Mouse (Mus musculus): ENCODE results near the gene Itpr2. TPM values are rescaled to one million over a fixed set of nuclear protein-coding genes. Genes with fewer than 3 reads are reported as not detected.

The Itpr2 gene
- polyA plus RNA-seq, 1 experiment from 2014 or later: 19.4 TPM

DNA sequence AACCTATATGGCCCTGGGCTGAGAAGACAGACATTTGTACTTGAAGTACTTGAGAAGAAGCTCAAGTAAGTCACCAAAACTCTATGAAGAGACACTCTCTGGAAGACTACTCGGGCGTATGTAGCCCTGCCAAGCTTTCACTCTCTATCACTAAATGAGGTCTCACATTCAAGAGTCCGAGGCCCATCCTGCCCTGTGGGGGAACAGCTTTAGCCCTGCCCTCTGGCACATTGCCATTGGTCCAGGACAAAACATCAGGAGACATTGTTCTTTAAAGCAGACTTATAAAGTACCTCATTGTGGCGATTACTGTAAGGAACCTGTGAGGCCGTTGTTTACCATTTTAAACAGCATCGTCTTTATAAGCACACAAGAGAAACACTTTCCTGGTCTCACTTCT, 77.7 kb downstream of the Itpr2 start:
- Histone ChIP-seq H3K4me3 (no peak overlapping the region), H3K9me3 (no peaks in the 10 kb centered on the region)

DNA sequence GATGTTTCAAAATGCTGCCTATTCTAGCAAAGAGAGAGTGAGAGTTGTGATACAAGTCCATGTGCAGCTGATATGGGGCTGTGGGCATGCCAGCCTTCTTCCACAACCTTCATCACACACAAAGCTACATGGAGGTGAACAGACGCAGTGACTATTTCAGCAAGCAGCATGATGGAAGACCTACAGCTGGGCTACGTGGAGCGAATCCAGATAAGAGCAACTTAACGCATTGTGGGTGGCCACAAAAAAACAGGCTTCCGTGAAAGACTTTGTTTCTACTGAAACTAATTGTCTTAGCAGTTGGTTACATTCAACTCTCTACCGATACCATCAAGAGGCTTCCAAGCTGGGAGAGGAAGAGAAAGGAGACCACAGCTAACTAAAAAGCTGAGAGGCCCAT, 81.3 kb downstream of the Itpr2 start:
- WGBS: 31% methylated on average over 6 of the region's 6 CpGs
- Histone ChIP-seq H3K36me3 (peaks cover 12% of the 10 kb centered on the region; the same call in 1 of the 2 replicates), H3K9me3 (no peaks in the 10 kb centered on the region), H3K4me1 (peaks cover 19% of the 10 kb centered on the region), H3K27me3 (ENCODE audit: insufficient read depth, poor library complexity, severe bottlenecking) (no peaks in the 10 kb centered on the region), H3K4me3 (no peak overlapping the region), H3K27ac (no peak overlapping the region)
- DNase-seq (ENCODE audit: low spot score): no peak

More for the DNA sequence above, 77.7 kb downstream of the Itpr2 start:
- WGBS: 77% methylated on average over 6 of the region's 6 CpGs
- Histone ChIP-seq H3K4me1 (peaks cover 17% of the 10 kb centered on the region), H3K36me3 (peaks cover 4% of the 10 kb centered on the region; the same call in 1 of the 2 replicates), H3K27ac (no peak overlapping the region), H3K27me3 (ENCODE audit: insufficient read depth, poor library complexity, severe bottlenecking) (no peaks in the 10 kb centered on the region)
- no peak for DNase-seq (ENCODE audit: low spot score)

DNA sequence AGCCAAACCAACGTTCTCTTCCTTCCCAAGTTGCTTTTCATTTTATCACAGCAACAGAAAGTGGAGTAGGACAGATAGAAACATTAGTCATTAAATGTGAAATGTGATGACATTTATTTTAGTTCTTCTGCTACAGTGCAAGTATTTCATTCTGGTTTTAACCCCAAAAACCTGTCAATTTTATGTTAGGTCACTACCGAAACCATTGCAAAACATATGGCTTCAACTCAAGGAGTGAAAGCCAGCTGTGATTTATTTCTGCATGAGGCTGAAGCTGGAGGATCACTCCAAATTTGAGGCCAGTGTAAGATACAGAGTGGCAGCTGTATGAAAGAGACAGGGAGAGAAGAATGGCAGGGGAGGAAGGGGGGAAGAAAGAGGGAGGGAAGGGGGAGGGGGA, 85.6 kb downstream of the Itpr2 start:
- no peak for DNase-seq (ENCODE audit: low spot score)
- no peaks in the 10 kb centered on the region for H3K27me3 ChIP-seq (ENCODE audit: insufficient read depth, poor library complexity, severe bottlenecking)
- no peak overlapping the region for H3K27ac ChIP-seq
- peaks cover 33% of the 10 kb centered on the region for H3K4me1 ChIP-seq
- no peaks in the 10 kb centered on the region for H3K9me3 ChIP-seq
- peaks cover 17% of the 10 kb centered on the region; the same call in 1 of the 2 replicates for H3K36me3 ChIP-seq
- 84% methylated on average over 2 of the region's 2 CpGs for WGBS
- H3K4me3 ChIP-seq: no peak overlapping the region

DNA sequence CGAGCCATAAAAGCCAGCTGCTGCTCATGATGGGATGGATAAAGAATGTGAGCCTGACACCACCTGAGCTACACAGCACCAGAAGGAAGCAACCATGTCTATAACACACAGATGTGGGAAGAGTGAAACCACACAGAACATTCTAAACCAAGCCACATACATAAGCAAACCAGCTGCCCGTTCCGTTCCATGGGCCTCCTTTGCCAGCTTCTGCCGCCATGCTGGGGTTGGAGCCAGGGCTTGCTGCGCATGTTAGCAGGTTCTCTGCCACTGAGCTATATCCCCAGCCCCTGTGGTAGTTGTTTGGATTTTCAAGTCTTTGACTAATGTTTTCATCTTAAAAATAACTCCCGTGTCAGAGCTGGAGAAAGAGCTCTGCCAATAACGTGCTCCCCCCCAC, 87.9 kb downstream of the Itpr2 start:
- 66% methylated on average over 7 of the region's 7 CpGs for WGBS

DNA sequence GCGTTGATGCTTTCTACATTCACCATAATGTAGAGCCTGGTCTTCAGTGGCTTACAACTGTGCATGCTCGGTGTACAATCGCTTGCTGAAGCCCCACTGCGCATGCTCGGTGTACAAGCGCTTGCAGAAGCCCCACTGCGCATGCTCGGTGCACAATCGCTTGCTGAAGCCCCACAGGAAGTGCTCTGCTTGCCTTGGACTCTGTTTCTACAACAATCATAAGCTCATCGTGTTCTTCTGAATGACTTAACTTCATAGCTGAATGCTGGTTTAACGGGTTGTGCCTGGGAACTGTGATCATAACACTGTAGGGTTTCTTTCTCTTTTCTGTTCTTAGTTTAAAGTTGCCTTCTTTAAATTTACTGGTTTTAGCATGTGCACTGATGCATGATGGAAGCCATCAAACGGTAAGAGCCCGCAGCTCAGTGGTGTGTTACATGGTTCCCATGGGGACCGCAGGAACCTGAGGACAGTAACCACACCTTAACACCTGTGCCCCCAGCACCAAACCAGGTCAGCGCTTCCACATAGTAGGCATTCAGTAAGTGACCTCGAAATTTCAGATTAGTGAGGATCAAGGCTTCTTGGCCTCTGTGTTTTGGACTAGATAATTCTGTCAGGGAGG, 90.5 kb downstream of the Itpr2 start:
- H3K9me3 ChIP-seq: no peaks in the 10 kb centered on the region
- H3K4me3 ChIP-seq: no peak overlapping the region
- WGBS: 86% methylated on average over 16 of the region's 16 CpGs
- no peaks in the 10 kb centered on the region for H3K27me3 ChIP-seq (ENCODE audit: insufficient read depth, poor library complexity, severe bottlenecking)
- H3K36me3 ChIP-seq: peaks cover 14% of the 10 kb centered on the region; the same call in 1 of the 2 replicates
- H3K4me1 ChIP-seq: peaks cover 21% of the 10 kb centered on the region
- H3K27ac ChIP-seq: no peak overlapping the region
- no peak for DNase-seq (ENCODE audit: low spot score)

More for the DNA sequence above, 87.9 kb downstream of the Itpr2 start:
- Histone ChIP-seq H3K27me3 (ENCODE audit: insufficient read depth, poor library complexity, severe bottlenecking) (no peaks in the 10 kb centered on the region), H3K36me3 (peaks cover 17% of the 10 kb centered on the region; the same call in 1 of the 2 replicates), H3K27ac (peak overlapping the region; percentile 36; the same call in 1 of the 2 replicates), H3K9me3 (no peaks in the 10 kb centered on the region), H3K4me3 (no peak overlapping the region), H3K4me1 (peaks cover 23% of the 10 kb centered on the region)
- DNase-seq (ENCODE audit: low spot score): no peak

DNA sequence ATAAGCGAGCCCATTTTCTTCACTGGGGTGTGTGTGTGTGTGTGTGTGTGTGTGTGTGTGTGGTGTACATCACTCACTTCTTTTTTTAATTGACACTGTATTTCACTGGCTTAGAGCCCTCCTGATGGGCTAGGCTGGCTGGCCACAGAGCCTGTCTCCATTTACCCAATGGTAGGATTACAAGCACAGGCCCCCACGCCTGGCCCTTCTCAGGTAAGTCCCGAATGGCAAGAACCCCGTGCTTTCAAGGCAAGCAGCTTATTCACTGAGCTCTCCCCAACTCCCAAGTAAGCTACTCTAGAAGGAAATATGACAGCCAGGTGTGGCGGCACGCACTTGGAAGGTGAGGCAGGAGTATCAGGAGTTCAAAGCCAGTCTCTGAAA, 91.6 kb downstream of the Itpr2 start:
- no peak overlapping the region for H3K27ac ChIP-seq
- peaks cover 6% of the 10 kb centered on the region; the same call in 1 of the 2 replicates for H3K36me3 ChIP-seq
- WGBS: 70% methylated on average over 6 of the region's 6 CpGs

DNA sequence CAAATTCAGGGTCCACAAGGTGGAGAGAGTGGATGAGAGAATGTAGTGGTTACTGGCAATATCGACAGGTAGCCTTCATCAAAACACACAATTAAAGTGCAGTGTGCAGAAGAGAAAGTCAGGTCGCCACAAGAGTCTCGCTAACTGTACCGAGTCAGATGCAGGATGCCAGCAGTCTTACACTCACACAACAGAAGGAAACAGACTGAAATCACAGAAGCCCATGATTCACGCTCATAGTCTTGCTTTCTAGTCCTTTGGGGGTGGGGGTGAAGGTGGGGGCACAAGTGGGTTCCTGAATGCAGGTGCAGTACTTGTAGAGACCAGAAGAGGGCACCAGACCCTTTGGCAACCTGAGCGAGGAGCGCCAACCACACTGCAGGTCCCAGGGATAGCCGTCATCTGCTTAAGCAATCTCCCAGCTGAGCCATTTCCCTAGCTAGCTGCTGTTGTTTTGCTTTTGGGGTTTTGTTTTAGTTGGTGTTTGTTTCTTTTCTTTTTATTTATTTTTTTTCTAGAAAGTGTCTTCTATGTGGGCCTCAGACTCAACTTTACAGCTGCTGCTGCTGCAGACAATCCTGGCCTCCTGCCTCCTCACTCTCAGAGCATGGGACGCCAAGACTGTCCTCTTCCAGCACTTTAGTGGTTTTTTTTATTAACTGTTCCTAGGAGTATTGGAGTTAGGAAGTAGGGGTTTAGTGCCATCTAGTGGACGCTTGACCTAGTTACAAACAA, 92.2 kb downstream of the Itpr2 start:
- 24% methylated on average over 10 of the region's 10 CpGs for WGBS
- peaks cover 2% of the 10 kb centered on the region; the same call in 1 of the 2 replicates for H3K36me3 ChIP-seq
- no peaks in the 10 kb centered on the region for H3K27me3 ChIP-seq (ENCODE audit: insufficient read depth, poor library complexity, severe bottlenecking)
- peaks cover 21% of the 10 kb centered on the region for H3K4me1 ChIP-seq
- peak overlapping the region; percentile 31 for H3K4me3 ChIP-seq
- H3K27ac ChIP-seq: peak overlapping the region; percentile 44; the same call in 1 of the 2 replicates
- H3K9me3 ChIP-seq: no peaks in the 10 kb centered on the region
- peak; percentile 90 for DNase-seq (ENCODE audit: low spot score)

More for the DNA sequence above, 91.6 kb downstream of the Itpr2 start:
- Histone ChIP-seq H3K27me3 (ENCODE audit: insufficient read depth, poor library complexity, severe bottlenecking) (no peaks in the 10 kb centered on the region), H3K4me3 (no peak overlapping the region), H3K4me1 (peaks cover 21% of the 10 kb centered on the region), H3K9me3 (no peaks in the 10 kb centered on the region)
- DNase-seq (ENCODE audit: low spot score): no peak

DNA sequence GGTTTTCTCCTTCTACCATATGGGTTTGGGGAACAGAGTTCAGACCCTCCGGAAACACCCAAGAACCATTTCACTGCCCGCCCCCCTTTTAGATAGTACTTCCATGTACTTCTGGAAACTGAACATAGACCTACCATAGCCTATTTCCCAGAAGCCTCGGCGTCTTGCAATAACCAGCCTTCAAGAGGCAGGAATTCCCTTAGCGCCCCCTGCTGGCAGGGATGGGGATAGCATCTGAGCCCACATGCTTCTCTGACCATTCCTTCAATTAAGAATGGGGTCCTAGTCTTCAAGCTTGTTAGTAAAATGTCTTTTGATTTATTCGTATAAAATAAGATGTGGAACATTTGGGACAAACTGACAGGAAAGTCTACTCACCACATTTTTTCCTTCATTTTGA, 96.6 kb downstream of the Itpr2 start:
- peaks cover 23% of the 10 kb centered on the region for H3K4me1 ChIP-seq
- peak; percentile 87 for DNase-seq (ENCODE audit: low spot score)
- no peaks in the 10 kb centered on the region for H3K9me3 ChIP-seq
- H3K4me3 ChIP-seq: no peak overlapping the region
- peaks cover 10% of the 10 kb centered on the region; the same call in 1 of the 2 replicates for H3K27me3 ChIP-seq (ENCODE audit: insufficient read depth, poor library complexity, severe bottlenecking)
- no peak overlapping the region for H3K27ac ChIP-seq
- WGBS: 49% methylated on average over 6 of the region's 6 CpGs
- 0 out of 2 replicates have a peak, but pooled peaks cover 10% of the 10 kb centered on the region for H3K36me3 ChIP-seq

DNA sequence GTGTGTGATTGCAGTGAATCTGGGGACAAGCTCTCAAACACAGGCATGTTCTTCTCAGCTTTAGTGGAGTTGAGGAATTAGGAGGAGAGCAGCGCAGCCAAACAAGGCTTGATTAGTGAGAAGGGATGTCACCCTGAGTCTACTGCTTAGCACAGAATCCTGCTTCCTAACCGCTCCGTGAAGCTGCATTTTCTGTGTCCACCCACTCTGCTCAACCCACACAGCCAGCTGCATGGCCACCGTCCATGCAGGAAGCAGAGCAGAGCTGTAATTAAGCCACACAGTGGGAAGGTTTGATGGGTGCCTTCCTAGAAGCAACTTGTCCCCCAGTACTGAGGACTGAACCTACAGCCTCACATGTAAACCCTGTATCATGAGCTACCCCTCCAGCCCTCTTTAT, 97.1 kb downstream of the Itpr2 start:
- Histone ChIP-seq H3K36me3 (0 out of 2 replicates have a peak, but pooled peaks cover 10% of the 10 kb centered on the region), H3K27me3 (ENCODE audit: insufficient read depth, poor library complexity, severe bottlenecking) (peaks cover 10% of the 10 kb centered on the region; the same call in 1 of the 2 replicates), H3K4me1 (peaks cover 18% of the 10 kb centered on the region), H3K27ac (no peak overlapping the region), H3K9me3 (no peaks in the 10 kb centered on the region), H3K4me3 (no peak overlapping the region)
- 87% methylated on average over 4 of the region's 4 CpGs for WGBS
- DNase-seq (ENCODE audit: low spot score): no peak

DNA sequence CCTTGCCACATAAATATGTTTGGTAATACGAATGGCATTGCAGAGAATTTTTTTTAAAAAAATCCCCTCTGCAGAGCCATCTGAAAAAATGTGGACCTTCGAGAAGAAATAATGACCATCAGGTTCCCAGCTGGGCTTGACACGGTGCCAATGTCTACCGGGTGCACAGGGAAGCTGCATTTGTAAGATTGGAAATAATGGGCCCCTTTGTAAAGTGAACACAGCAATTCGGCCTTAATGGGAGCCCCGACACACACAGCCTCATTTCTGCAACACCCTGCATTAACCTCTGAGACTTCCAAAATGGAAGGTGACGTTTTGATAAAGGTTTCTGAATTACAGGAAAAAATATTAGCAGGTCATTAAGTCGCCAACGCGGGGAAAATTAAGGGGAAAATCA, 97.9 kb downstream of the Itpr2 start:
- DNase-seq (ENCODE audit: low spot score): no peak
- H3K36me3 ChIP-seq: 0 out of 2 replicates have a peak, but pooled peaks cover 10% of the 10 kb centered on the region
- H3K27me3 ChIP-seq (ENCODE audit: insufficient read depth, poor library complexity, severe bottlenecking): peaks cover 10% of the 10 kb centered on the region; the same call in 1 of the 2 replicates
- no peak overlapping the region for H3K27ac ChIP-seq
- no peaks in the 10 kb centered on the region for H3K9me3 ChIP-seq
- peaks cover 18% of the 10 kb centered on the region for H3K4me1 ChIP-seq
- H3K4me3 ChIP-seq: no peak overlapping the region
- WGBS: 82% methylated on average over 10 of the region's 10 CpGs

DNA sequence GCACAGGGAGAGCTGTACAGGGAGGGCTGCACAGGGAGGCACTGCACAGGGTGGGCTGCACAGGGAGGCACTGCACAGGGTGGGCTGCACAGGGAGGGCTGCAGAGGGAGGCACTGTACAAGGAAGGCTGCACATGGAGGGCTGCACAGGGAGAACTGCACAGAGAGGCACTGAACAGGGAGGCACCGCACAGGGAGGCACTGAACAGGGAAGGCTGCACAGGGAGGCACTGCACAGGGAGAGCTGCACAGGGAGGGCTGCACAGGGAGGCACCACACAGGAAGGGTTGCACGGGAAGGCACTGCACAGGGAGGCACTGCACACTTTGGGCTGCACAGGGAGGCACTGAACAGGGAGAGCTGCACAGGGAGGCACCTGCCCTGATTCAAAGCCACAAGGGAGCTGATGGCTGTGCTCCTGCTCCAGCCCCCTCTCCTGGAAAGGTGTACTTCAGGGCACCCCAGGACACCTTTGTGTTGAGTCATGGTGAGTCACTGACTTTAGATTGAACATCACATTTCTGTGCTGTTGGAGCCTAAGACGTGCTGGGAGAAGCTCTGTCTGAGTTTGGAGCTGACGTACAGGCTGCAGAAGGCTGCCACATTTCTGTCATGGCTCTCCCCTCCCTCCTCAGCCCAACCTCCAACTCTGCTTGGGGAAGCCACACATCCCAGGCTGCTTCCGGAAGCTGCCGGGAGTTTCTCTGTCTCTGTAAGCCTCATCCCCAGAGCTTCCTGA, 98.9 kb downstream of the Itpr2 start:
- WGBS: 48% methylated on average over 6 of the region's 6 CpGs
- no peak overlapping the region for H3K27ac ChIP-seq

DNA sequence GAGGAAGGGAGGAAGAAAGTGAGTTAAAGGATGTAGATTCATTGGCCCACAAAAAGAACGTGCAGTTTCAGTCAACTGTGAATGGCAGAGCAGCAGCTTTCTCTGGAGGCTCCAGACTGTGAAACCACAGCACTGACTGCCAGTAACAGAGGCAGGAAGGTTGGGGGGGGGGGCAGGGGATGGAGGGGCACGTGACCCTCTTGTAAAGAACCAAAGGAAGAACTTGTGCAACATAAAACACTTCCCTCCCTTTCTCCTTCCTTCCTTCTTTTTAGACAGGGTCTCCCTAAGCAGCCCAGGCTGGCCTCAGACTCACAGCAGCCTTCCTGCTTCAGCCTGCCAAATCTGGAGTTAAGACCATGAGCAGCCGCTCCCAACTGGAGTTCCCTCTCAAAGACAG, 104.2 kb downstream of the Itpr2 start:
- Histone ChIP-seq H3K36me3 (peaks cover 24% of the 10 kb centered on the region; the same call in 1 of the 2 replicates), H3K4me1 (peaks cover 10% of the 10 kb centered on the region; the same call in 1 of the 2 replicates), H3K4me3 (no peak overlapping the region), H3K9me3 (no peaks in the 10 kb centered on the region), H3K27ac (no peak overlapping the region), H3K27me3 (ENCODE audit: insufficient read depth, poor library complexity, severe bottlenecking) (peaks cover 7% of the 10 kb centered on the region; the same call in 1 of the 2 replicates)
- WGBS: 67% methylated on average over 3 of the region's 3 CpGs
- DNase-seq (ENCODE audit: low spot score): no peak

More for the DNA sequence above, 98.9 kb downstream of the Itpr2 start:
- 0 out of 2 replicates have a peak, but pooled peaks cover 10% of the 10 kb centered on the region for H3K36me3 ChIP-seq
- no peaks in the 10 kb centered on the region for H3K9me3 ChIP-seq
- peaks cover 18% of the 10 kb centered on the region for H3K4me1 ChIP-seq
- peaks cover 10% of the 10 kb centered on the region; the same call in 1 of the 2 replicates for H3K27me3 ChIP-seq (ENCODE audit: insufficient read depth, poor library complexity, severe bottlenecking)
- no peak overlapping the region for H3K4me3 ChIP-seq
- DNase-seq (ENCODE audit: low spot score): no peak
